Mouse (Mus musculus) myocyte (in vitro differentiated cells): ENCODE data around the gene Efcab8. TPM values are rescaled to one million over a fixed set of nuclear protein-coding genes. Genes with fewer than 3 reads are reported as not detected.

Source experiments
- H3K27me3 ChIP-seq: one replicate; pipeline ENCODE4 v1.6.1; 2011; ENCODE audit not compliant: control insufficient read depth, insufficient read depth, insufficient read length
- H3K36me3 ChIP-seq: one replicate; pipeline ENCODE4 v1.6.1; 2011; ENCODE audit not compliant: control insufficient read depth, insufficient read depth
- H3K4me2 ChIP-seq: one replicate; pipeline ENCODE4 v1.6.1; 2011; ENCODE audit warnings: low read depth, control low read depth
- H3K4me3 ChIP-seq: one replicate; pipeline ENCODE4 v1.5.1; 2011; ENCODE audit warnings: mild to moderate bottlenecking, control low read depth, moderate library complexity
- H3K79me2 ChIP-seq: one replicate; pipeline ENCODE4 v1.6.1; 2011; ENCODE audit not compliant: control insufficient read depth, insufficient read depth
- H3ac ChIP-seq: one replicate; pipeline ENCODE4 v1.6.1; 2011; ENCODE audit not compliant: control insufficient read depth, insufficient read length
- CEBPB ChIP-seq: IDR thresholded peaks from 2 replicates; pipeline ENCODE4 v1.6.1; 2011; ENCODE audit warnings: mild to moderate bottlenecking, moderate library complexity; ENCODE audit not compliant: poor library complexity, insufficient read depth, severe bottlenecking
- E2F4 ChIP-seq: IDR thresholded peaks from one replicate; pipeline ENCODE4 v1.6.1; 2011; ENCODE audit warnings: mild to moderate bottlenecking, control low read depth, moderate library complexity; ENCODE audit not compliant: insufficient read depth
- MAX ChIP-seq: IDR thresholded peaks from one replicate; pipeline ENCODE4 v1.6.1; 2011; ENCODE audit warnings: low read depth, mild to moderate bottlenecking, control low read depth
- MYOD1 ChIP-seq, 3 experiments: IDR thresholded peaks; one replicate each; pipeline ENCODE4 v1.6.1; 2011; ENCODE audit warnings: control low read depth in 2 of 3, low read depth in 2 of 3, mild to moderate bottlenecking in 2 of 3, moderate library complexity in 1 of 3; ENCODE audit not compliant: insufficient read length in 2 of 3, control insufficient read depth in 1 of 3
- MYOG ChIP-seq, 3 experiments: IDR thresholded peaks; one replicate each; pipeline ENCODE4 v1.6.1; 2011; ENCODE audit warnings: control low read depth in 2 of 3, low read depth in 2 of 3, mild to moderate bottlenecking in 2 of 3; ENCODE audit not compliant: insufficient read length in 2 of 3, control insufficient read depth in 1 of 3, insufficient read depth in 1 of 3
- POLR2A ChIP-seq: IDR thresholded peaks from one replicate; pipeline ENCODE4 v1.6.1; 2011; ENCODE audit warnings: low read depth, mild to moderate bottlenecking, control low read depth, moderate library complexity; ENCODE audit not compliant: insufficient read length
- POLR2AphosphoS2 ChIP-seq: IDR thresholded peaks from one replicate; pipeline ENCODE4 v1.6.1; 2011; ENCODE audit warnings: low read depth, control low read depth; ENCODE audit not compliant: insufficient read length
- REST ChIP-seq: IDR thresholded peaks from one replicate; pipeline ENCODE4 v1.6.1; 2011; ENCODE audit warnings: mild to moderate bottlenecking, control low read depth, moderate library complexity; ENCODE audit not compliant: insufficient read depth, insufficient read length
- SRF ChIP-seq: IDR thresholded peaks from one replicate; pipeline ENCODE4 v1.6.1; 2011; ENCODE audit warnings: low read depth; ENCODE audit not compliant: control insufficient read depth, insufficient read length
- TCF12 ChIP-seq: IDR thresholded peaks from one replicate; pipeline ENCODE4 v1.6.1; 2011; ENCODE audit warnings: mild to moderate bottlenecking, control low read depth; ENCODE audit not compliant: poor library complexity, insufficient read depth, severe bottlenecking
- TCF3 ChIP-seq: IDR thresholded peaks from one replicate; pipeline ENCODE4 v1.6.1; 2011; ENCODE audit warnings: low read depth, control low read depth; ENCODE audit not compliant: insufficient read length
- USF1 ChIP-seq: IDR thresholded peaks from one replicate; pipeline ENCODE4 v1.6.1; 2011; ENCODE audit warnings: low read depth, mild to moderate bottlenecking, control low read depth, moderate library complexity
- polyA plus RNA-seq: library from polyadenylated mRNA; unstranded; fragments of >200 nt; fragmentation: generic; extraction: Trizol; gene quantifications from one replicate; pipeline ENCODE4 v1.2.1, GENCODE M21; 2012; ENCODE audit warnings: missing spikeins

The Efcab8 gene
- polyA plus RNA-seq, 1 experiment: 0.04 TPM

GRCm38 (mm10) chr2:153772950-153773349 lies 6.8 kb upstream of the Efcab8 start:
- H3K4me3 ChIP-seq: no peak overlapping the region
- peaks cover 38% of the 10 kb centered on the region for H3K36me3 ChIP-seq
- no peaks in the 10 kb centered on the region for H3K27me3 ChIP-seq
- H3K4me2 ChIP-seq: no peak overlapping the region
- H3ac ChIP-seq: no peak overlapping the region
- no peak for TF ChIP-seq POLR2AphosphoS2
- no peak for TF ChIP-seq POLR2A
- no peak for TF ChIP-seq USF1
- no peak for TF ChIP-seq MAX
- TF ChIP-seq TCF3: no peak
- TF ChIP-seq CEBPB: no peak
- no peak for TF ChIP-seq E2F4
- no peak for TF ChIP-seq SRF
- TF ChIP-seq MYOD1 (IDR thresholded peaks at IDR 0.05; ENCODE audit: control insufficient read depth in 1 of 3, insufficient read length in 2 of 3, low read depth in 2 of 3): no peak
- no peak for TF ChIP-seq REST
- TF ChIP-seq MYOG (IDR thresholded peaks at IDR 0.05; ENCODE audit: control insufficient read depth in 1 of 3, insufficient read depth in 1 of 3, insufficient read length in 2 of 3, low read depth in 2 of 3): no peak
- TF ChIP-seq TCF12: no peak
- no peaks in the 10 kb centered on the region for H3K79me2 ChIP-seq

- peak; percentile 65 for TF ChIP-seq POLR2AphosphoS2
- TF ChIP-seq POLR2A: peak; percentile 18
- no peak for TF ChIP-seq MYOD1 (IDR thresholded peaks at IDR 0.05; ENCODE audit: control insufficient read depth in 1 of 3, insufficient read length in 2 of 3, low read depth in 2 of 3)
Measured at GRCm38 (mm10) chr2:153775472-153775871, 4.3 kb upstream of the Efcab8 start.

GRCm38 (mm10) chr2:153778638-153779362 lies 931 bp upstream of the Efcab8 start:
- H3ac ChIP-seq: no peak overlapping the region
- no peaks in the 10 kb centered on the region for H3K27me3 ChIP-seq
- H3K36me3 ChIP-seq: peaks cover 6% of the 10 kb centered on the region
- no peaks in the 10 kb centered on the region for H3K79me2 ChIP-seq
- no peak overlapping the region for H3K4me3 ChIP-seq
- peak overlapping the region; percentile 24 for H3K4me2 ChIP-seq
- no peak for TF ChIP-seq USF1
- no peak for TF ChIP-seq CEBPB
- peak in 2 of 3 experiments; percentile 51 to 78 for TF ChIP-seq MYOG (IDR thresholded peaks at IDR 0.05; ENCODE audit: control insufficient read depth in 1 of 3, insufficient read depth in 1 of 3, insufficient read length in 2 of 3, low read depth in 2 of 3)
- no peak for TF ChIP-seq MAX
- peak in 2 of 3 experiments; percentile 64 to 79 for TF ChIP-seq MYOD1 (IDR thresholded peaks at IDR 0.05; ENCODE audit: control insufficient read depth in 1 of 3, insufficient read length in 2 of 3, low read depth in 2 of 3)
- TF ChIP-seq POLR2AphosphoS2: peak; percentile 21
- TF ChIP-seq E2F4: no peak
- no peak for TF ChIP-seq REST
- no peak for TF ChIP-seq POLR2A

More at GRCm38 (mm10) chr2:153775472-153775871, 4.3 kb upstream of the Efcab8 start:
- Histone ChIP-seq H3ac (no peak overlapping the region), H3K79me2 (no peaks in the 10 kb centered on the region), H3K4me2 (no peak overlapping the region), H3K27me3 (no peaks in the 10 kb centered on the region), H3K4me3 (no peak overlapping the region), H3K36me3 (peaks cover 21% of the 10 kb centered on the region)

GRCm38 (mm10) chr2:153781181-153781580 lies 1.4 kb downstream of the Efcab8 start:
- Histone ChIP-seq H3K79me2 (no peaks in the 10 kb centered on the region), H3K27me3 (no peaks in the 10 kb centered on the region), H3ac (no peak overlapping the region), H3K4me3 (no peak overlapping the region), H3K4me2 (no peak overlapping the region), H3K36me3 (no peaks in the 10 kb centered on the region)
- TF ChIP-seq USF1: no peak
- no peak for TF ChIP-seq POLR2A
- no peak for TF ChIP-seq CEBPB
- no peak for TF ChIP-seq REST
- no peak for TF ChIP-seq POLR2AphosphoS2
- no peak for TF ChIP-seq MAX
- TF ChIP-seq MYOG (IDR thresholded peaks at IDR 0.05; ENCODE audit: control insufficient read depth in 1 of 3, insufficient read depth in 1 of 3, insufficient read length in 2 of 3, low read depth in 2 of 3): no peak
- TF ChIP-seq TCF3: no peak
- no peak for TF ChIP-seq E2F4
- TF ChIP-seq SRF: no peak
- no peak for TF ChIP-seq TCF12
- TF ChIP-seq MYOD1 (IDR thresholded peaks at IDR 0.05; ENCODE audit: control insufficient read depth in 1 of 3, insufficient read length in 2 of 3, low read depth in 2 of 3): no peak

- Histone ChIP-seq H3K79me2 (no peaks in the 10 kb centered on the region), H3ac (no peak overlapping the region), H3K4me3 (no peak overlapping the region), H3K4me2 (no peak overlapping the region), H3K36me3 (no peaks in the 10 kb centered on the region), H3K27me3 (peaks cover 8% of the 10 kb centered on the region)
- TF ChIP-seq MYOD1 (IDR thresholded peaks at IDR 0.05; ENCODE audit: control insufficient read depth in 1 of 3, insufficient read length in 2 of 3, low read depth in 2 of 3) (no peak), E2F4 (no peak), MAX (no peak), TCF3 (no peak), REST (no peak), MYOG (IDR thresholded peaks at IDR 0.05; ENCODE audit: control insufficient read depth in 1 of 3, insufficient read depth in 1 of 3, insufficient read length in 2 of 3, low read depth in 2 of 3) (no peak), POLR2A (no peak), USF1 (no peak), SRF (no peak), TCF12 (no peak), POLR2AphosphoS2 (no peak), CEBPB (no peak)
Measured at GRCm38 (mm10) chr2:153784668-153785067, 4.9 kb downstream of the Efcab8 start.
